Mouse (Mus musculus) CH12.LX (cell line): ENCODE results near the gene Tmco3. TPM values are rescaled to one million over a fixed set of nuclear protein-coding genes. Genes with fewer than 3 reads are reported as not detected.
"Not testable (repeated sequence)": the region's sequence is repeated elsewhere in the genome, so short reads cannot be mapped to it uniquely, and the experiment has no call there.

Experiments
- DNase-seq: peaks from one replicate; pipeline ENCODE4 v3.0.0-alpha.2; 2013; ENCODE audit errors: extremely low read depth
- H3K27ac ChIP-seq: 2 replicates; pipeline ENCODE4 v1.5.1; 2012; ENCODE audit warnings: low read depth, mild to moderate bottlenecking, control low read depth, moderate library complexity; ENCODE audit not compliant: insufficient read depth
- H3K27me3 ChIP-seq: replicated peaks from 2 replicates; pipeline ENCODE3; 2012; ENCODE audit warnings: inconsistent platforms
- H3K36me3 ChIP-seq, 2 experiments: replicated peaks in 1 of 2; 2 replicates each; pipeline versions ENCODE3 to v1.6.1; 2012; ENCODE audit warnings: inconsistent platforms in 1 of 2, low read length in 1 of 2, mild to moderate bottlenecking in 1 of 2, mixed read lengths in 1 of 2, moderate library complexity in 1 of 2; ENCODE audit not compliant: control insufficient read depth in 1 of 2, insufficient read depth in 1 of 2
- H3K4me1 ChIP-seq, 2 experiments: 2 replicates each; pipeline ENCODE4 v1.6.1; 2012; ENCODE audit warnings: inconsistent platforms in 1 of 2, moderate library complexity in 1 of 2; ENCODE audit not compliant: insufficient read depth in 2 of 2, control insufficient read depth in 1 of 2
- H3K4me2 ChIP-seq: 2 replicates; pipeline ENCODE4 v1.6.1; 2012; ENCODE audit warnings: low read depth, mild to moderate bottlenecking, control low read depth; ENCODE audit not compliant: poor library complexity, insufficient read depth, severe bottlenecking
- H3K4me3 ChIP-seq, 3 experiments: fragments of 150-350 bp in 1 of 3; sonication (generic) in 1 of 3; replicated peaks in 1 of 3; 2 replicates each; pipeline versions ENCODE3 to v1.5.1; 2011 to 2012; ENCODE audit warnings: low read depth in 2 of 3, low read length in 2 of 3, mild to moderate bottlenecking in 2 of 3, moderate library complexity in 2 of 3, control low read depth in 1 of 3, improper control_type of control experiment in 1 of 3, inconsistent platforms in 1 of 3, mixed read lengths in 1 of 3; ENCODE audit not compliant: poor library complexity in 1 of 3
- H3K79me2 ChIP-seq: replicated peaks from 2 replicates; pipeline ENCODE4 v1.6.1; 2012; ENCODE audit warnings: mild to moderate bottlenecking, moderate library complexity; ENCODE audit not compliant: control insufficient read depth, poor library complexity, insufficient read depth, severe bottlenecking; ENCODE audit errors: extremely low read depth
- H3K9ac ChIP-seq: 2 replicates; pipeline ENCODE4 v1.6.1; 2012; ENCODE audit warnings: low read depth, mild to moderate bottlenecking, control low read depth, moderate library complexity; ENCODE audit not compliant: insufficient read depth
- H3K9me3 ChIP-seq: replicated peaks from 2 replicates; pipeline ENCODE3; 2012; ENCODE audit warnings: low read length, inconsistent platforms, mixed read lengths
- BHLHE40 ChIP-seq: IDR thresholded peaks from 2 replicates; pipeline ENCODE4 v1.6.1; 2011; ENCODE audit warnings: mild to moderate bottlenecking, low read depth, low read length, improper control_type of control experiment
- CHD1 ChIP-seq: IDR thresholded peaks from 2 replicates; pipeline ENCODE4 v1.6.1; 2012; ENCODE audit warnings: low read depth, low read length, improper control_type of control experiment, inconsistent platforms
- CTCF ChIP-seq, 2 experiments: IDR thresholded peaks in 1 of 2; conservative IDR thresholded peaks in 1 of 2; 2 replicates each; pipeline ENCODE4 v1.5.1; 2011 to 2012; ENCODE audit warnings: low read depth in 2 of 2, low read length in 2 of 2, improper control_type of control experiment in 1 of 2, inconsistent platforms in 1 of 2, mild to moderate bottlenecking in 1 of 2, moderate library complexity in 1 of 2
- ETS1 ChIP-seq: conservative IDR thresholded peaks from 2 replicates; pipeline ENCODE4 v1.6.1; 2012; ENCODE audit warnings: low read depth, mild to moderate bottlenecking, inconsistent platforms, low read length, improper control_type of control experiment, moderate library complexity
- GABPA ChIP-seq: IDR thresholded peaks from 2 replicates; pipeline ENCODE4 v1.6.1; 2012; ENCODE audit warnings: low read depth, low read length, improper control_type of control experiment, inconsistent platforms; ENCODE audit not compliant: insufficient replicate concordance
- IRF4 ChIP-seq: IDR thresholded peaks from 2 replicates; pipeline ENCODE4 v1.6.1; 2014; ENCODE audit warnings: low read depth, mild to moderate bottlenecking, inconsistent platforms, low read length, improper control_type of control experiment
- JUND ChIP-seq: conservative IDR thresholded peaks from 2 replicates; pipeline ENCODE4 v1.6.1; 2011; ENCODE audit warnings: low read depth, low read length, improper control_type of control experiment
- MEF2A ChIP-seq: IDR thresholded peaks from 2 replicates; pipeline ENCODE4 v1.6.1; 2014; ENCODE audit warnings: low read depth, mild to moderate bottlenecking, inconsistent platforms, low read length, improper control_type of control experiment, borderline replicate concordance
- MXI1 ChIP-seq: IDR thresholded peaks from 2 replicates; pipeline ENCODE4 v1.6.1; 2011; ENCODE audit warnings: mild to moderate bottlenecking, low read depth, low read length, improper control_type of control experiment
- NELFE ChIP-seq: IDR thresholded peaks from 2 replicates; pipeline ENCODE4 v1.6.1; 2011; ENCODE audit warnings: low read depth, low read length, improper control_type of control experiment
- PAX5 ChIP-seq: IDR thresholded peaks from 2 replicates; pipeline ENCODE4 v1.6.1; 2012; ENCODE audit warnings: low read length, inconsistent platforms, mixed read lengths
- POLR2A ChIP-seq: IDR thresholded peaks from 2 replicates; pipeline ENCODE4 v1.6.1; 2011; ENCODE audit warnings: low read depth, mild to moderate bottlenecking, improper control_type of control experiment, low read length
- POLR2AphosphoS2 ChIP-seq: IDR thresholded peaks from 2 replicates; pipeline ENCODE4 v1.6.1; 2011; ENCODE audit warnings: low read depth, low read length, improper control_type of control experiment
- SIN3A ChIP-seq: IDR thresholded peaks from 2 replicates; pipeline ENCODE4 v1.6.1; 2012; ENCODE audit warnings: low read length, improper control_type of control experiment, inconsistent platforms
- SMC3 ChIP-seq: IDR thresholded peaks from 2 replicates; pipeline ENCODE4 v1.6.1; 2011; ENCODE audit warnings: low read depth, low read length, improper control_type of control experiment
- ZC3H11A ChIP-seq: IDR thresholded peaks from 2 replicates; pipeline ENCODE4 v1.6.1; 2012; ENCODE audit warnings: low read depth, mild to moderate bottlenecking, inconsistent platforms, low read length, improper control_type of control experiment
- ZKSCAN1 ChIP-seq: IDR thresholded peaks from 2 replicates; pipeline ENCODE4 v1.6.1; 2012; ENCODE audit warnings: low read depth, inconsistent platforms, low read length, improper control_type of control experiment, borderline replicate concordance
- ZMIZ1 ChIP-seq: IDR thresholded peaks from 2 replicates; pipeline ENCODE4 v1.6.1; 2012; ENCODE audit warnings: low read depth, mild to moderate bottlenecking, inconsistent platforms, low read length, improper control_type of control experiment
- ZNF384 ChIP-seq: IDR thresholded peaks from 2 replicates; pipeline ENCODE4 v1.6.1; 2012; ENCODE audit warnings: low read depth, low read length, improper control_type of control experiment, inconsistent platforms
- dilution Hi-C: fragments of 300-500 bp; cut with MboI; formaldehyde crosslinking; loops from 2 replicates; pipeline ENCODE4 v1.14.3; 2020; ENCODE audit warnings: low sequenced_read_pairs; ENCODE audit not compliant: extremely low pct_unique_long_range_greater_than_20kb, extremely low pct_ligation_motif_present
- in situ Hi-C: fragments of 300-500 bp; cut with MboI; formaldehyde crosslinking; loops from 3 replicates; pipeline ENCODE4 v1.14.3; 2019; ENCODE audit warnings: low sequenced_read_pairs, low pct_ligation_motif_present, low pct_unique_long_range_greater_than_20kb, mixed read lengths
- polyA plus RNA-seq: library from polyadenylated mRNA; unstranded; fragments of >175 nt; gene quantifications from 2 replicates; pipeline ENCODE4 v1.2.1, GENCODE M21; 2012; ENCODE audit warnings: low read depth; ENCODE audit not compliant: insufficient read length
- total RNA-seq, 2 experiments: library from RNA; depleted of rRNA; stranded (reverse); fragments of 300-350 nt in 1 of 2; fragments of >200 nt in 1 of 2; gene quantifications; 2 replicates each; pipeline ENCODE4 v1.2.3; 2012 to 2014

Gene Tmco3
- total and polyA plus RNA-seq, 3 experiments = 7.3 to 15.1 (median 10.1) TPM

GRCm38 (mm10) chr8:13334671-13335070 lies 46.7 kb downstream of the Tmco3 start:
- Histone ChIP-seq H3K36me3 (no peaks in the 10 kb centered on the region), H3K27ac (no peak overlapping the region), H3K79me2 (peaks cover 10% of the 10 kb centered on the region), H3K4me1 (peaks cover 7 to 18% of the 10 kb centered on the region in 2 experiments), H3K9me3 (no peaks in the 10 kb centered on the region), H3K4me3 (no peak overlapping the region), H3K9ac (no peak overlapping the region), H3K27me3 (peaks cover 4% of the 10 kb centered on the region), H3K4me2 (no peak overlapping the region)
- no peak for DNase-seq
- in situ Hi-C loops (no loop called here), dilution Hi-C loops (no loop called here)
- peak; percentile 20 to 29; a peak in 2 of 4 replicates for TF ChIP-seq CTCF (conservative IDR thresholded peaks at IDR 0.05 in 1 of 2, IDR thresholded peaks at IDR 0.05 in 1 of 2; ENCODE audit: low read depth in 2 of 2, low read length in 2 of 2)
- TF ChIP-seq SIN3A = no peak

GRCm38 (mm10) chr8:13337245-13337644 lies 49.3 kb downstream of the Tmco3 start:
- peak; percentile 48 for DNase-seq
- in situ Hi-C loops, dilution Hi-C loops, H3K27ac ChIP-seq, H3K4me3 ChIP-seq, H3K27me3 ChIP-seq, H3K4me2 ChIP-seq, H3K9me3 ChIP-seq: not testable (repeated sequence)
- H3K36me3 ChIP-seq = peaks cover 5 to 21% of the 10 kb centered on the region in 2 experiments
- H3K4me1 ChIP-seq = peaks cover 18 to 34% of the 10 kb centered on the region in 2 experiments
- H3K79me2 ChIP-seq = peaks cover 36% of the 10 kb centered on the region
- peak overlapping the region; percentile 31; the same call in 1 of the 2 replicates for H3K9ac ChIP-seq

- Histone ChIP-seq H3K36me3 (peaks cover 9 to 26% of the 10 kb centered on the region in 2 experiments), H3K27me3 (no peaks in the 10 kb centered on the region), H3K4me1 (peaks cover 18 to 38% of the 10 kb centered on the region in 2 experiments), H3K4me2 (no peak overlapping the region), H3K27ac (no peak overlapping the region), H3K9ac (peak overlapping the region; percentile 31; the same call in 1 of the 2 replicates), H3K79me2 (peaks cover 40% of the 10 kb centered on the region), H3K9me3 (no peaks in the 10 kb centered on the region), H3K4me3 (no peak overlapping the region)
- in situ Hi-C loops (no loop called here), dilution Hi-C loops (no loop called here)
- TF ChIP-seq ZMIZ1 = no peak
- TF ChIP-seq ZKSCAN1 = no peak
- no peak for TF ChIP-seq MXI1
- no peak for TF ChIP-seq POLR2A
- TF ChIP-seq BHLHE40 = no peak
- TF ChIP-seq ETS1 = no peak
- TF ChIP-seq IRF4 = no peak
- no peak for TF ChIP-seq ZC3H11A
- no peak for TF ChIP-seq NELFE
- TF ChIP-seq PAX5 = no peak
- TF ChIP-seq GABPA = no peak
- no peak for TF ChIP-seq SMC3
- TF ChIP-seq CHD1 = no peak
- TF ChIP-seq SIN3A = no peak
- TF ChIP-seq ZNF384 = no peak
- TF ChIP-seq CTCF (conservative IDR thresholded peaks at IDR 0.05 in 1 of 2, IDR thresholded peaks at IDR 0.05 in 1 of 2; ENCODE audit: low read depth in 2 of 2, low read length in 2 of 2) = no peak
- TF ChIP-seq JUND = no peak
- no peak for TF ChIP-seq MEF2A
- no peak for TF ChIP-seq POLR2AphosphoS2
- no peak for DNase-seq
These were observed 49.7 kb downstream of the Tmco3 start for GRCm38 (mm10) chr8:13337678-13338077.
